Mouse (Mus musculus) neural tube, embryonic 15.5 days (tissue): ENCODE results near the gene Casc3. TPM values are rescaled to one million over a fixed set of nuclear protein-coding genes. Genes with fewer than 3 reads are reported as not detected.
"Not testable (repeated sequence)": the region's sequence is repeated elsewhere in the genome, so short reads cannot be mapped to it uniquely, and the experiment has no call there.

Experiments
- ATAC-seq: fragments of 200-750 bp; cut with Nextera tagmentation; 2 replicates; pipeline ENCODE4 v1.8.0; 2017; ENCODE audit warnings: mild to moderate bottlenecking, moderate TSS enrichment, moderate library complexity; ENCODE audit not compliant: low FRiP score
- H3K27ac ChIP-seq: fragments of 300-500 bp; sonication (generic); replicated peaks from 2 replicates; pipeline ENCODE4 v1.5.1; 2015; ENCODE audit warnings: mild to moderate bottlenecking, inconsistent platforms
- H3K27me3 ChIP-seq: fragments of 300-500 bp; sonication (generic); replicated peaks from 2 replicates; pipeline ENCODE4 v1.6.1; 2015; ENCODE audit warnings: inconsistent platforms
- H3K36me3 ChIP-seq: fragments of 300-500 bp; sonication (generic); 2 replicates; pipeline ENCODE4 v1.6.1; 2015; ENCODE audit warnings: inconsistent platforms
- H3K4me1 ChIP-seq: fragments of 300-500 bp; sonication (generic); 2 replicates; pipeline ENCODE4 v1.6.1; 2015; ENCODE audit warnings: inconsistent platforms
- H3K4me2 ChIP-seq: fragments of 300-500 bp; sonication (generic); 2 replicates; pipeline ENCODE4 v1.6.1; 2015; ENCODE audit warnings: inconsistent platforms, mild to moderate bottlenecking, moderate library complexity
- H3K4me3 ChIP-seq: fragments of 300-500 bp; sonication (generic); replicated peaks from 2 replicates; pipeline ENCODE4 v1.5.1; 2015; ENCODE audit warnings: mild to moderate bottlenecking, inconsistent platforms
- H3K9ac ChIP-seq: fragments of 300-500 bp; sonication (generic); replicated peaks from 2 replicates; pipeline ENCODE4 v1.6.1; 2015; ENCODE audit warnings: mild to moderate bottlenecking, inconsistent platforms
- H3K9me3 ChIP-seq: fragments of 300-500 bp; sonication (generic); replicated peaks from 2 replicates; pipeline ENCODE4 v1.6.1; 2016; ENCODE audit warnings: inconsistent platforms
- WGBS: fragments of 180-500 bp; shearing (Covaris S2); methylation state at CpG from one replicate; pipeline ENCODE4 v1.1.7; 2015; ENCODE audit warnings: mixed read lengths; 5-methylcytosine and 5-hydroxymethylcytosine counted together
- polyA plus RNA-seq: library from polyadenylated mRNA; unstranded; fragments of >200 nt; fragmentation: Nextera tagmentation; extraction: Ambion mirVana; gene quantifications from 2 replicates; pipeline ENCODE4 v1.2.1, GENCODE M21; 2015

Gene Casc3
- polyA plus RNA-seq, 1 experiment from 2014 or later = 46.8 TPM

- H3K27ac ChIP-seq = no peak overlapping the region
- H3K27me3 ChIP-seq = no peaks in the 10 kb centered on the region
- no peaks in the 10 kb centered on the region for H3K9me3 ChIP-seq
- 0 out of 2 replicates have a peak, but pooled peaks cover 4% of the 10 kb centered on the region for H3K4me1 ChIP-seq
- H3K4me3 ChIP-seq = no peak overlapping the region
- no peak overlapping the region for H3K4me2 ChIP-seq
- ATAC-seq = no peak
- H3K9ac ChIP-seq = no peak overlapping the region
- H3K36me3 ChIP-seq = peaks cover 79% of the 10 kb centered on the region
- WGBS = 95% methylated on average over 5 of the region's 5 CpGs
Observed at GRCm38 (mm10) chr11:98820968-98821367, 16.3 kb downstream of the Casc3 start.

- not testable (repeated sequence) for H3K27ac ChIP-seq, ATAC-seq, H3K27me3 ChIP-seq, H3K9ac ChIP-seq, H3K9me3 ChIP-seq, H3K4me1 ChIP-seq, H3K4me2 ChIP-seq, H3K4me3 ChIP-seq
- H3K36me3 ChIP-seq = peaks cover 88% of the 10 kb centered on the region
- 100% methylated on average over 2 of the region's 2 CpGs for WGBS
Observed at GRCm38 (mm10) chr11:98826071-98826470, 21.4 kb downstream of the Casc3 start.

DNA sequence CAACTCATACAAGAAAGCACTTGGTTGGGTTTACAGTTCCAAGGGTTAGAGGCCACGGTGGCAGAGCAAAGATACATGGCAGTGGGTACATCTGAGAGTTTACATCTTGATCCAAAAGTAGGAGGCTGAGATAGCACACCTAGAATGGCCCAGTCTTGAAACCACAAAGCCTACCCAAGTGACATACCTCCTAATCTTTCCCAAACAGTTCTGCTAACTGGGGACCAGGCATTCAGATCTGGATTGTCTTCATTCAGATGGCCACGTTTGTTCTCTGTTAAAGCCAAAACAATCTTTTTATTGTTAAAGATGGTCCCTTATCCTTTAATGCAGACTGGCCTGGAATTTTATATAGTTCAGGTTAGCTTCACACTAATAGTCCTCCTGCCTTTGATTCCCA is 23.2 kb downstream of the Casc3 start:
- Histone ChIP-seq H3K9ac (no peak overlapping the region), H3K36me3 (peaks cover 88% of the 10 kb centered on the region), H3K4me3 (no peak overlapping the region), H3K9me3 (no peaks in the 10 kb centered on the region), H3K4me2 (no peak overlapping the region), H3K27ac (no peak overlapping the region), H3K4me1 (0 out of 2 replicates have a peak, but pooled peaks cover 4% of the 10 kb centered on the region), H3K27me3 (no peaks in the 10 kb centered on the region)
- ATAC-seq = no peak
- WGBS = 94% methylated on average over 2 of the region's 2 CpGs

GRCm38 (mm10) chr11:98829091-98829775 is 24.5 kb downstream of the Casc3 start:
- Histone ChIP-seq H3K9ac (no peak overlapping the region), H3K9me3 (no peaks in the 10 kb centered on the region), H3K27me3 (no peaks in the 10 kb centered on the region), H3K27ac (no peak overlapping the region), H3K4me1 (0 out of 2 replicates have a peak, but pooled peaks cover 3% of the 10 kb centered on the region), H3K36me3 (peaks cover 89% of the 10 kb centered on the region), H3K4me2 (no peak overlapping the region), H3K4me3 (no peak overlapping the region)
- ATAC-seq = no peak
- WGBS = 75% methylated on average over 12 of the region's 12 CpGs

- Histone ChIP-seq H3K27ac (no peak overlapping the region), H3K27me3 (no peaks in the 10 kb centered on the region), H3K36me3 (peaks cover 87% of the 10 kb centered on the region), H3K9me3 (no peaks in the 10 kb centered on the region), H3K4me3 (no peak overlapping the region), H3K9ac (no peak overlapping the region), H3K4me2 (no peak overlapping the region), H3K4me1 (no peaks in the 10 kb centered on the region)
- no peak for ATAC-seq
- WGBS = 77% methylated on average over 4 of the region's 4 CpGs
Observed at GRCm38 (mm10) chr11:98829875-98830274, 25.2 kb downstream of the Casc3 start.

DNA sequence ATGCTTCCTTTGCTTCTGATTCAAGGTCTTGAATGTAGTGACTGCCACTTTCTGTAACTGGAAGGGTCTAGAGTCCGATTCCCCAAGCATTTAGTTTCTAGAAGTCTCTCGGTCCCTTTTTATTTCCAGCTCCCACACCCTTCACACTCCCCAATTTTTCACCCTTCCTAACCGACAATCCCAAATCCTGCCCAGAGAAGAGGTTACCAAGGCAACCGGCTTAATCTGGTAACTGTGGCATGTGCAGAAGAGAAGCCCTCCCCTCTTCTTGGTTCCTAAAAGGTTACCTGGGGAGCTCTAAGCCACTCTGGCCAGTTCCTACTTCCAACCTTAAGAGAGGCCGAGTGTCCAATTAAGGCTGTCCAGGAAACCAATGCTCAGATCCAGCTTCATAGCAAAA is 30.6 kb downstream of the Casc3 start:
- no peak for ATAC-seq
- Histone ChIP-seq H3K9ac (no peak overlapping the region), H3K4me3 (no peak overlapping the region), H3K4me2 (no peak overlapping the region), H3K4me1 (peaks cover 35% of the 10 kb centered on the region), H3K36me3 (peaks cover 40% of the 10 kb centered on the region), H3K9me3 (no peaks in the 10 kb centered on the region), H3K27me3 (no peaks in the 10 kb centered on the region), H3K27ac (no peak overlapping the region)
- 47% methylated on average over 5 of the region's 5 CpGs for WGBS

- Histone ChIP-seq H3K9ac (no peak overlapping the region), H3K4me3 (no peak overlapping the region; the same call in 1 of the 2 replicates), H3K4me1 (peaks cover 35% of the 10 kb centered on the region), H3K27ac (no peak overlapping the region; the same call in 1 of the 2 replicates), H3K27me3 (no peaks in the 10 kb centered on the region), H3K36me3 (peaks cover 37% of the 10 kb centered on the region), H3K4me2 (no peak overlapping the region), H3K9me3 (no peaks in the 10 kb centered on the region)
- no peak for ATAC-seq
- WGBS = 54% methylated on average over 3 of the region's 3 CpGs
Observed at GRCm38 (mm10) chr11:98835725-98836124, 31.0 kb downstream of the Casc3 start.

DNA sequence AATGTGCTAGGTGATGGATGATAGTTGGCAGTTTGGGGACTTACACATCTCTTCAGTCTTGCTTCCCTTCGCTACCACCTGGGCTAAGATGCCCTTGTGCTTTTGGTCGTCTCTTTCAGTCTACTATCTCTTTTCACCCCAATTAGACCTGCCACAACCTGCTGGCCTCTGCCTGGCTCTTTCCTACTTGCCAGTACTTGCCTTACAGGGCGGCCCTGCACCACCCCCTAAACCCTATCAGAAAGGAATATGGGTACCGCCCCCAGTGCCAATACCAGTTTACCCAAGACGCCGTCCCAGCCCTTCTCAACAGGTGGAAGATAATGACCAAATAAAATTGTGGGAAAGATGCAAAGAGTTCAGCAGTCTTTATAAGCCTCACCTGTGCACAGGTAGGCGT is 31.4 kb downstream of the Casc3 start:
- 0 out of 2 replicates have a peak, but pooled peaks have one; percentile 26 for ATAC-seq
- H3K9me3 ChIP-seq = no peaks in the 10 kb centered on the region
- peaks cover 33% of the 10 kb centered on the region for H3K36me3 ChIP-seq
- H3K27ac ChIP-seq = no peak overlapping the region; the same call in 1 of the 2 replicates
- 26% methylated on average over 7 of the region's 7 CpGs for WGBS
- no peaks in the 10 kb centered on the region for H3K27me3 ChIP-seq
- peaks cover 35% of the 10 kb centered on the region for H3K4me1 ChIP-seq
- H3K4me3 ChIP-seq = peak overlapping the region; percentile 61
- peak overlapping the region; percentile 83 for H3K4me2 ChIP-seq
- no peak overlapping the region for H3K9ac ChIP-seq

- no peaks in the 10 kb centered on the region for H3K9me3 ChIP-seq
- WGBS = 2% methylated on average over 38 of the region's 48 CpGs
- peak; percentile 91 for ATAC-seq
- H3K9ac ChIP-seq = peak within 1 kb of the TSS; percentile 76
- no peaks in the 10 kb centered on the region for H3K27me3 ChIP-seq
- peak within 1 kb of the TSS; percentile 83 for H3K4me2 ChIP-seq
- H3K27ac ChIP-seq = peak within 1 kb of the TSS; percentile 79
- peaks cover 27% of the 10 kb centered on the region for H3K36me3 ChIP-seq
- peak within 1 kb of the TSS; percentile 61 for H3K4me3 ChIP-seq
- peaks cover 35% of the 10 kb centered on the region for H3K4me1 ChIP-seq
Observed at GRCm38 (mm10) chr11:98836651-98837141, 32.0 kb downstream of the Casc3 start, which contains the start of gene Rapgefl1. Gene Rapgefl1, plus strand, starts transcription at chr11:98836785.

- Histone ChIP-seq H3K9me3 (no peaks in the 10 kb centered on the region), H3K4me1 (peaks cover 35% of the 10 kb centered on the region), H3K27ac (peak overlapping the region; percentile 79), H3K27me3 (no peaks in the 10 kb centered on the region), H3K9ac (peak overlapping the region; percentile 76), H3K4me3 (peak overlapping the region; percentile 61), H3K4me2 (peak overlapping the region; percentile 83), H3K36me3 (peaks cover 21% of the 10 kb centered on the region)
- peak; percentile 62 for ATAC-seq
- 1% methylated on average over 15 of the region's 29 CpGs for WGBS
Observed at GRCm38 (mm10) chr11:98837231-98837704, 32.6 kb downstream of the Casc3 start.

GRCm38 (mm10) chr11:98837917-98838316 is 33.2 kb downstream of the Casc3 start:
- H3K27ac ChIP-seq = no peak overlapping the region; the same call in 1 of the 2 replicates
- peaks cover 35% of the 10 kb centered on the region for H3K4me1 ChIP-seq
- no peaks in the 10 kb centered on the region for H3K27me3 ChIP-seq
- H3K36me3 ChIP-seq = peaks cover 15% of the 10 kb centered on the region
- peak overlapping the region; percentile 83 for H3K4me2 ChIP-seq
- 40% methylated on average over 11 of the region's 11 CpGs for WGBS
- ATAC-seq = 0 out of 2 replicates have a peak, but pooled peaks have one; percentile 4
- peak overlapping the region; percentile 61 for H3K4me3 ChIP-seq
- peak overlapping the region; percentile 76 for H3K9ac ChIP-seq
- no peaks in the 10 kb centered on the region for H3K9me3 ChIP-seq

DNA sequence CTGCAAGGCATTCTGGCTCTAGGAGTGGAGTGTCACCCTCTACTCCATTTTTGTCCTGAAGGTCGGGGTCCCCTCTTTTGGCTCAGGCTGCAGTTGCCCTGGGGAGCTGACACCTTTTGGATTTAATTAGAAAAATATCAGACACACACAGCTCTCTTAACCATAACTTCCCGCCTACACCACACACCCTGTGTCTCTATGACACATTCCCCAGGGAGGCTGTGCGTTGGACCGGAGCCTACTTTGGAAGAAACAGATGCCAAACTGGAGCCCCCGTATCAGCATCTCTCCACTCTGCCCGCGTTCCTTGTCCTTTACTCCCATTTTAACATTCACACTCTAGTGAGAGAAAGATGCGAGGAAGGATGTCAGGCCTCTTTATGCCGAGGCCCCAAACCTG is 33.8 kb downstream of the Casc3 start:
- H3K4me3 ChIP-seq = peak overlapping the region; percentile 61
- H3K27me3 ChIP-seq = no peaks in the 10 kb centered on the region
- no peaks in the 10 kb centered on the region for H3K9me3 ChIP-seq
- peaks cover 35% of the 10 kb centered on the region for H3K4me1 ChIP-seq
- WGBS = 62% methylated on average over 9 of the region's 9 CpGs
- ATAC-seq = no peak
- H3K36me3 ChIP-seq = peaks cover 9% of the 10 kb centered on the region
- no peak overlapping the region for H3K27ac ChIP-seq
- peak overlapping the region; percentile 83 for H3K4me2 ChIP-seq
- H3K9ac ChIP-seq = peak overlapping the region; percentile 76
